Mouse (Mus musculus) retina, embryonic 14.5 days (tissue): ENCODE measurements around the gene Sarm1.

Experiments used
- DNase-seq: peaks from one replicate; pipeline ENCODE4 v3.0.0-alpha.2; 2015; ENCODE audit warnings: low spot score

Sarm1 gene

GRCm38 (mm10) chr11:78512025-78512957 is 14.7 kb upstream of the Sarm1 start, which contains the start of the genes Tmem199 and Poldip2:
Gene Tmem199 (minus strand): TSS chr11:78512172.
Gene Poldip2 (plus strand): TSS chr11:78512193.
- DNase-seq, result peak; percentile 93

- peak; percentile 41 for DNase-seq
Measured at GRCm38 (mm10) chr11:78509148-78509547, 11.6 kb upstream of the Sarm1 start.

GRCm38 (mm10) chr11:78505430-78505829 is 7.9 kb upstream of the Sarm1 start:
- no peak for DNase-seq

- DNase-seq, result no peak
Measured at GRCm38 (mm10) chr11:78502909-78503650, 5.5 kb upstream of the Sarm1 start, which contains the start of gene Sebox. Gene Sebox (plus strand): TSS chr11:78503447.

- DNase-seq, result no peak
Measured at GRCm38 (mm10) chr11:78501529-78501928, 4.0 kb upstream of the Sarm1 start.

GRCm38 (mm10) chr11:78500623-78501202 is 3.2 kb upstream of the Sarm1 start:
- DNase-seq, result no peak

- no peak for DNase-seq
Measured at GRCm38 (mm10) chr11:78499543-78499942, 2.0 kb upstream of the Sarm1 start.

GRCm38 (mm10) chr11:78499004-78499403 is 1.4 kb upstream of the Sarm1 start, which contains the start of gene Vtn:
Gene Vtn (plus strand): TSS chr11:78499091.
- DNase-seq, result no peak

- DNase-seq, result no peak
Measured at GRCm38 (mm10) chr11:78497071-78497541, 448 bp downstream of the Sarm1 start.

GRCm38 (mm10) chr11:78495904-78496303 is 1.6 kb downstream of the Sarm1 start:
- DNase-seq, result peak; percentile 65

- peak; percentile 71 for DNase-seq
Measured at GRCm38 (mm10) chr11:78490781-78491241, 6.7 kb downstream of the Sarm1 start.

- DNase-seq, result peak; percentile 90
Measured at GRCm38 (mm10) chr11:78488168-78488567, 9.4 kb downstream of the Sarm1 start.

GRCm38 (mm10) chr11:78483639-78484038 is 13.9 kb downstream of the Sarm1 start:
- no peak for DNase-seq

- DNase-seq, result no peak
Measured at GRCm38 (mm10) chr11:78475289-78475688, 22.3 kb downstream of the Sarm1 start.

GRCm38 (mm10) chr11:78471326-78472103 is 26.0 kb downstream of the Sarm1 start:
- no peak for DNase-seq

GRCm38 (mm10) chr11:78467932-78468331 is 29.6 kb downstream of the Sarm1 start:
- no peak for DNase-seq

- no peak for DNase-seq
Measured at GRCm38 (mm10) chr11:78467515-78467914, 30.0 kb downstream of the Sarm1 start.

GRCm38 (mm10) chr11:78466242-78466912 is 31.2 kb downstream of the Sarm1 start:
- DNase-seq, result no peak

- peak; percentile 82 for DNase-seq
Measured at GRCm38 (mm10) chr11:78465568-78466180, 31.9 kb downstream of the Sarm1 start, which contains the start of gene Slc46a1. Gene Slc46a1 (plus strand): TSS chr11:78465697.

GRCm38 (mm10) chr11:78465116-78465515 is 32.4 kb downstream of the Sarm1 start:
- DNase-seq, result peak; percentile 50
